Mouse (Mus musculus) MEL (cell line): ENCODE results near the gene Gm7075. TPM values are rescaled to one million over a fixed set of nuclear protein-coding genes. Genes with fewer than 3 reads are reported as not detected.
"Not testable (repeated sequence)": the region's sequence is repeated elsewhere in the genome, so short reads cannot be mapped to it uniquely, and the experiment has no call there.

Source experiments
- DNase-seq: peaks from one replicate; pipeline ENCODE4 v3.0.0; 2011; ENCODE audit warnings: low read depth, low spot score
- H3K27ac ChIP-seq: 2 replicates; pipeline ENCODE4 v1.5.1; 2012; ENCODE audit warnings: low read depth, mild to moderate bottlenecking, control low read depth, low read length, moderate library complexity; ENCODE audit not compliant: control insufficient read depth
- H3K27me3 ChIP-seq, 2 experiments: fragments of 150-350 bp in 1 of 2; sonication (generic) in 1 of 2; 2 replicates each; pipeline ENCODE4 v1.6.1; 2012; ENCODE audit warnings: low read length in 2 of 2, mild to moderate bottlenecking in 2 of 2, improper control_type of control experiment in 1 of 2, moderate library complexity in 1 of 2; ENCODE audit not compliant: insufficient read depth in 2 of 2, control insufficient read depth in 1 of 2
- H3K36me3 ChIP-seq, 2 experiments: 2 replicates each; pipeline ENCODE4 v1.6.1; 2012 to 2014; ENCODE audit warnings: low read length in 2 of 2, improper control_type of control experiment in 1 of 2, inconsistent platforms in 1 of 2, mild to moderate bottlenecking in 1 of 2; ENCODE audit not compliant: insufficient read depth in 2 of 2, control insufficient read depth in 1 of 2
- H3K4me1 ChIP-seq, 2 experiments: fragments of 150-350 bp in 1 of 2; sonication (generic) in 1 of 2; 2 replicates each; pipeline ENCODE4 v1.6.1; 2012; ENCODE audit warnings: low read length in 2 of 2, improper control_type of control experiment in 1 of 2, mild to moderate bottlenecking in 1 of 2; ENCODE audit not compliant: insufficient read depth in 2 of 2, control insufficient read depth in 1 of 2
- H3K4me3 ChIP-seq, 2 experiments: fragments of 150-350 bp in 1 of 2; sonication (generic) in 1 of 2; 2 replicates each; pipeline ENCODE4 v1.5.1; 2012; ENCODE audit warnings: low read depth in 2 of 2, low read length in 2 of 2, mild to moderate bottlenecking in 2 of 2, moderate library complexity in 2 of 2, control low read depth in 1 of 2, improper control_type of control experiment in 1 of 2; ENCODE audit not compliant: control insufficient read depth in 1 of 2, insufficient read depth in 1 of 2
- H3K79me2 ChIP-seq: 2 replicates; pipeline ENCODE4 v1.6.1; 2012; ENCODE audit warnings: mild to moderate bottlenecking, low read length, moderate library complexity; ENCODE audit not compliant: control insufficient read depth, poor library complexity, insufficient read depth
- H3K9ac ChIP-seq: 2 replicates; pipeline ENCODE4 v1.6.1; 2012; ENCODE audit warnings: low read depth, mild to moderate bottlenecking, control low read depth, low read length, moderate library complexity; ENCODE audit not compliant: control insufficient read depth, poor library complexity, severe bottlenecking
- H3K9me3 ChIP-seq: fragments of 150-350 bp; sonication (generic); replicated peaks from 2 replicates; pipeline ENCODE4 v1.6.1; 2012; ENCODE audit warnings: mild to moderate bottlenecking, low read length, improper control_type of control experiment, moderate library complexity; ENCODE audit not compliant: insufficient read depth
- BHLHE40 ChIP-seq: IDR thresholded peaks from 2 replicates; pipeline ENCODE4 v1.6.1; 2012; ENCODE audit warnings: low read depth, mild to moderate bottlenecking, inconsistent platforms, low read length, improper control_type of control experiment, borderline replicate concordance
- EP300 ChIP-seq, 2 experiments: IDR thresholded peaks; 2 replicates each; pipeline ENCODE4 v1.6.1; 2011; ENCODE audit warnings: improper control_type of control experiment in 2 of 2, low read length in 2 of 2, low read depth in 1 of 2, mild to moderate bottlenecking in 1 of 2
- ETS1 ChIP-seq: IDR thresholded peaks from 2 replicates; pipeline ENCODE4 v1.6.1; 2012; ENCODE audit warnings: low read depth, mild to moderate bottlenecking, inconsistent platforms, low read length, improper control_type of control experiment, moderate library complexity
- GATA1 ChIP-seq: IDR thresholded peaks from 2 replicates; pipeline ENCODE4 v1.6.1; 2011; ENCODE audit warnings: low read depth, low read length, improper control_type of control experiment
- HCFC1 ChIP-seq: IDR thresholded peaks from 2 replicates; pipeline ENCODE4 v1.6.1; 2012; ENCODE audit warnings: low read depth, mild to moderate bottlenecking, inconsistent platforms, low read length, improper control_type of control experiment, moderate library complexity
- JUND ChIP-seq: IDR thresholded peaks from 2 replicates; pipeline ENCODE4 v1.6.1; 2011; ENCODE audit warnings: low read depth, mild to moderate bottlenecking, improper control_type of control experiment, low read length
- KAT2A ChIP-seq: conservative IDR thresholded peaks from 2 replicates; pipeline ENCODE4 v1.6.1; 2012; ENCODE audit warnings: low read depth, low read length, improper control_type of control experiment, inconsistent platforms
- MAFK ChIP-seq: IDR thresholded peaks from 2 replicates; pipeline ENCODE4 v1.6.1; 2011; ENCODE audit warnings: low read depth, mild to moderate bottlenecking, low read length, improper control_type of control experiment, borderline replicate concordance
- MAX ChIP-seq: IDR thresholded peaks from 2 replicates; pipeline ENCODE4 v1.6.1; 2011; ENCODE audit warnings: low read length, improper control_type of control experiment
- MAZ ChIP-seq: IDR thresholded peaks from 2 replicates; pipeline ENCODE4 v1.6.1; 2012; ENCODE audit warnings: low read depth, mild to moderate bottlenecking, inconsistent platforms, low read length, improper control_type of control experiment
- MEF2A ChIP-seq: IDR thresholded peaks from 2 replicates; pipeline ENCODE4 v1.6.1; 2014; ENCODE audit warnings: low read depth, mild to moderate bottlenecking, inconsistent platforms, low read length, improper control_type of control experiment; ENCODE audit not compliant: poor library complexity, insufficient replicate concordance, severe bottlenecking; ENCODE audit errors: extremely low read depth
- MXI1 ChIP-seq: IDR thresholded peaks from 2 replicates; pipeline ENCODE4 v1.6.1; 2011; ENCODE audit warnings: mild to moderate bottlenecking, low read depth, low read length, improper control_type of control experiment
- MYC ChIP-seq: IDR thresholded peaks from 2 replicates; pipeline ENCODE4 v1.6.1; 2011; ENCODE audit warnings: low read depth, mild to moderate bottlenecking, low read length, improper control_type of control experiment, moderate library complexity
- NELFE ChIP-seq: IDR thresholded peaks from 2 replicates; pipeline ENCODE4 v1.6.1; 2011; ENCODE audit warnings: low read depth, low read length, improper control_type of control experiment
- NRF1 ChIP-seq: IDR thresholded peaks from 2 replicates; pipeline ENCODE4 v1.6.1; 2014; ENCODE audit warnings: low read depth, mild to moderate bottlenecking, inconsistent platforms, low read length, improper control_type of control experiment, moderate library complexity; ENCODE audit not compliant: poor library complexity, insufficient read depth, severe bottlenecking
- POLR2A ChIP-seq, 2 experiments: IDR thresholded peaks; 2 replicates each; pipeline ENCODE4 v1.6.1; 2011 to 2012; ENCODE audit warnings: low read length in 2 of 2, mild to moderate bottlenecking in 2 of 2, control low read depth in 1 of 2, improper control_type of control experiment in 1 of 2, low read depth in 1 of 2, moderate library complexity in 1 of 2; ENCODE audit not compliant: control insufficient read depth in 1 of 2, insufficient read depth in 1 of 2, poor library complexity in 1 of 2
- POLR2AphosphoS2 ChIP-seq: IDR thresholded peaks from 2 replicates; pipeline ENCODE4 v1.6.1; 2011; ENCODE audit warnings: low read length, improper control_type of control experiment
- RCOR1 ChIP-seq: IDR thresholded peaks from 2 replicates; pipeline ENCODE4 v1.6.1; 2012; ENCODE audit warnings: low read depth, mild to moderate bottlenecking, inconsistent platforms, low read length, improper control_type of control experiment
- SIN3A ChIP-seq: IDR thresholded peaks from 2 replicates; pipeline ENCODE4 v1.6.1; 2012; ENCODE audit warnings: low read length, improper control_type of control experiment, inconsistent platforms
- SMC3 ChIP-seq: IDR thresholded peaks from 2 replicates; pipeline ENCODE4 v1.6.1; 2011; ENCODE audit warnings: low read depth, low read length, improper control_type of control experiment
- TAL1 ChIP-seq: IDR thresholded peaks from 2 replicates; pipeline ENCODE4 v1.6.1; 2012; ENCODE audit warnings: mild to moderate bottlenecking, inconsistent platforms, low read length, moderate library complexity, mixed read lengths
- TBP ChIP-seq: IDR thresholded peaks from 2 replicates; pipeline ENCODE4 v1.8.0; 2011; ENCODE audit warnings: low read depth, low read length, improper control_type of control experiment
- TCF12 ChIP-seq: IDR thresholded peaks from 2 replicates; pipeline ENCODE4 v1.6.1; 2014; ENCODE audit warnings: low read depth, mild to moderate bottlenecking, inconsistent platforms, low read length, improper control_type of control experiment, moderate library complexity
- ZMIZ1 ChIP-seq: IDR thresholded peaks from 2 replicates; pipeline ENCODE4 v1.6.1; 2012; ENCODE audit warnings: low read depth, mild to moderate bottlenecking, inconsistent platforms, low read length, improper control_type of control experiment, moderate library complexity
- ZNF384 ChIP-seq: IDR thresholded peaks from 2 replicates; pipeline ENCODE4 v1.6.1; 2012; ENCODE audit warnings: low read depth, mild to moderate bottlenecking, inconsistent platforms, low read length, improper control_type of control experiment
- polyA plus RNA-seq, 2 experiments: library from polyadenylated mRNA; stranded (reverse) in 1 of 2; unstranded in 1 of 2; fragments of >175 nt in 1 of 2; fragments of >200 nt in 1 of 2; gene quantifications; 2 replicates each; pipeline versions ENCODE4 v1.2.1 to v1.2.4; 2012; ENCODE audit warnings: low replicate concordance in 2 of 2, low read depth in 1 of 2; ENCODE audit not compliant: insufficient read length in 2 of 2, insufficient read depth in 1 of 2, missing spikeins in 1 of 2
- total RNA-seq: library from RNA; depleted of rRNA; stranded (reverse); fragments of 300-350 nt; gene quantifications from 2 replicates; pipeline ENCODE4 v1.2.3, GENCODE M21; 2012

Gm7075 gene
- total and polyA plus RNA-seq, 3 experiments = not detected

GRCm38 (mm10) chr10:63444602-63445387, 23.2 kb upstream of the Gm7075 start:
- H3K79me2 ChIP-seq, H3K27me3 ChIP-seq, H3K9me3 ChIP-seq: not testable (repeated sequence)
- peaks cover 0 to 24% of the 10 kb centered on the region in 2 experiments; a peak in 2 of 4 replicates for H3K36me3 ChIP-seq
- peak; percentile 93 for DNase-seq
- H3K27ac ChIP-seq = peak overlapping the region; percentile 100
- TF ChIP-seq TAL1 (peak; percentile 77), KAT2A (peak; percentile 28), EP300 (IDR thresholded peaks at IDR 0.05; ENCODE audit: low read depth in 1 of 2, low read length in 2 of 2) (peak; percentile 87 to 92), SIN3A (peak; percentile 80), MEF2A (0 out of 2 replicates have a peak, but pooled peaks have one; percentile 25), MAZ (peak; percentile 83), NELFE (peak; percentile 41), MYC (peak; percentile 67), BHLHE40 (peak; percentile 52; the same call in 1 of the 2 replicates), ZNF384 (0 out of 2 replicates have a peak, but pooled peaks have one; percentile 28), POLR2AphosphoS2 (0 out of 2 replicates have a peak, but pooled peaks have one; percentile 48), ETS1 (peak; percentile 95), TBP (peak; percentile 78), MXI1 (peak; percentile 64), JUND (0 out of 2 replicates have a peak, but pooled peaks have one; percentile 22), MAFK (peak; percentile 41; the same call in 1 of the 2 replicates), RCOR1 (peak; percentile 60; the same call in 1 of the 2 replicates), MAX (peak; percentile 52), GATA1 (peak; percentile 86), ZMIZ1 (peak; percentile 50), TCF12 (peak; percentile 90), HCFC1 (peak; percentile 67), NRF1 (peak; percentile 75), POLR2A (IDR thresholded peaks at IDR 0.05; ENCODE audit: control insufficient read depth in 1 of 2, insufficient read depth in 1 of 2, low read depth in 1 of 2, low read length in 2 of 2, poor library complexity in 1 of 2) (peak in 1 of 2 experiments; percentile 57; a peak in 2 of 4 replicates), SMC3 (0 out of 2 replicates have a peak, but pooled peaks have one; percentile 11)
- peaks cover 16 to 26% of the 10 kb centered on the region in 2 experiments for H3K4me1 ChIP-seq
- peak overlapping the region; percentile 52 to 61 for H3K4me3 ChIP-seq
- H3K9ac ChIP-seq = peak overlapping the region; percentile 65
